Comparison of ENCODE assay signal across 10 mouse cellular contexts in genomic region chr19:36677101-36678081, GRCm38 (mm10). TPM values are rescaled to one million over a fixed set of nuclear protein-coding genes. Genes with fewer than 3 reads are reported as not detected.
DNase-seq lines count a peak whose midpoint lies in the region; ATAC-seq and TF ChIP-seq lines count a peak whose summit lies in the region.
"Had no signal": no experiment of that assay in that cellular context is flagged by ENCODE, and none has a peak within 500 bp of the region (broad histone marks: within the 10 kb centered on the region; RNA-seq: fewer than 3 reads in every experiment).

No protein-coding gene starts in this region.

- TF ChIP-seq CTCF in stomach, postnatal 0 days (IDR thresholded peaks at IDR 0.05; ENCODE audit: low read depth) = no peak

- peak overlapping the region; percentile 20; the same call in 1 of the 2 replicates for H3K27ac ChIP-seq in hindbrain, embryonic 11.5 days (ENCODE audit: low read depth, low read length)
- peak overlapping the region; percentile 14; the same call in 1 of the 2 replicates for H3K27ac ChIP-seq in stomach, postnatal 0 days (replicated peaks)
- H3K27ac ChIP-seq in kidney, embryonic 14.5 days (ENCODE audit: low read depth, low read length) = no peak overlapping the region

- H3K27me3 ChIP-seq in hindbrain, embryonic 11.5 days (ENCODE audit: control insufficient read depth, insufficient read depth, low read length) = no peaks in the 10 kb centered on the region
- H3K27me3 ChIP-seq in stomach, postnatal 0 days (ENCODE audit: control insufficient read depth, insufficient read depth, low read length) = no peaks in the 10 kb centered on the region
- no peaks in the 10 kb centered on the region for H3K27me3 ChIP-seq in kidney, embryonic 14.5 days (ENCODE audit: control insufficient read depth, insufficient read depth, low read length)
- H3K27me3 ChIP-seq: CH12.LX; limb, embryonic 13.5 days had no signal

- no peaks in the 10 kb centered on the region for H3K36me3 ChIP-seq in hindbrain, embryonic 11.5 days (ENCODE audit: control insufficient read depth, insufficient read depth, low read length)
- H3K36me3 ChIP-seq in stomach, postnatal 0 days (ENCODE audit: control insufficient read depth, insufficient read depth, low read length) = no peaks in the 10 kb centered on the region
- no peaks in the 10 kb centered on the region for H3K36me3 ChIP-seq in kidney, embryonic 14.5 days (ENCODE audit: control insufficient read depth, insufficient read depth, low read length)
- H3K36me3 ChIP-seq: limb, embryonic 13.5 days had no signal

- H3K4me2 ChIP-seq in hindbrain, embryonic 11.5 days (replicated peaks; ENCODE audit: low read depth, low read length) = no peak overlapping the region
- H3K4me2 ChIP-seq in stomach, postnatal 0 days (replicated peaks; ENCODE audit: low read depth) = no peak overlapping the region
- no peak overlapping the region for H3K4me2 ChIP-seq in kidney, embryonic 14.5 days (replicated peaks; ENCODE audit: low read depth, low read length)
- H3K4me2 ChIP-seq: limb, embryonic 13.5 days had no signal

- no peak overlapping the region for H3K4me3 ChIP-seq in hindbrain, embryonic 11.5 days (ENCODE audit: low read depth, low read length)
- H3K4me3 ChIP-seq in stomach, postnatal 0 days (ENCODE audit: low read depth, low read length) = no peak overlapping the region
- no peak overlapping the region for H3K4me3 ChIP-seq in kidney, embryonic 14.5 days (ENCODE audit: low read length)
- H3K4me3 ChIP-seq: limb, embryonic 13.5 days had no signal

- no peak for DNase-seq in frontal cortex, postnatal 25 days (ENCODE audit: low spot score in 2 of 2)
- DNase-seq in right cerebral cortex, postnatal 10 days (ENCODE audit: low spot score in 2 of 2) = peak; percentile 51 to 71
- no peak for DNase-seq in right cerebral cortex, postnatal 36 days (ENCODE audit: low spot score in 2 of 2)
- no peak for DNase-seq in hindbrain, embryonic 11.5 days (ENCODE audit: low spot score)
- DNase-seq in stomach, postnatal 0 days (ENCODE audit: low spot score) = no peak
- no peak for DNase-seq in kidney, postnatal 4 days

- TF ChIP-seq EP300 in stomach, postnatal 0 days (optimal IDR thresholded peaks at IDR 0.05) = no peak

- peak; percentile 29 for ATAC-seq in frontal cortex, adult (ENCODE audit: low TSS enrichment)
- peak; percentile 29; the same call in 1 of the 2 replicates for ATAC-seq in hindbrain, embryonic 11.5 days (ENCODE audit: low FRiP score)
- peak; percentile 71 for ATAC-seq in stomach, postnatal 0 days (ENCODE audit: low FRiP score, low TSS enrichment)
- ATAC-seq in kidney, embryonic 14.5 days (ENCODE audit: low FRiP score, low TSS enrichment) = no peak

- peaks cover 4% of the 10 kb centered on the region for H3K4me1 ChIP-seq in hindbrain, embryonic 11.5 days (replicated peaks; ENCODE audit: control insufficient read depth, insufficient read depth, low read length)
- H3K4me1 ChIP-seq in stomach, postnatal 0 days (replicated peaks; ENCODE audit: control insufficient read depth, insufficient read depth) = peaks cover 5% of the 10 kb centered on the region
- H3K4me1 ChIP-seq in kidney, embryonic 14.5 days (ENCODE audit: control insufficient read depth, insufficient read depth, low read length) = peaks cover 19% of the 10 kb centered on the region

- WGBS in hindbrain, embryonic 11.5 days = 74% methylated on average over 18 of the region's 18 CpGs
- WGBS in stomach, postnatal 0 days = 61% methylated on average over 18 of the region's 18 CpGs
- WGBS in kidney, embryonic 14.5 days = 77% methylated on average over 18 of the region's 18 CpGs

- no peaks in the 10 kb centered on the region for H3K9me3 ChIP-seq in hindbrain, embryonic 11.5 days (ENCODE audit: control insufficient read depth, low read length)
- H3K9me3 ChIP-seq in stomach, postnatal 0 days (ENCODE audit: control insufficient read depth, low read length) = no peaks in the 10 kb centered on the region
- no peaks in the 10 kb centered on the region for H3K9me3 ChIP-seq in kidney, embryonic 14.5 days (ENCODE audit: control insufficient read depth, low read length)
- H3K9me3 ChIP-seq: limb, embryonic 13.5 days had no signal

- no peak overlapping the region for H3K9ac ChIP-seq in hindbrain, embryonic 11.5 days (ENCODE audit: low read depth, low read length)
- no peak overlapping the region for H3K9ac ChIP-seq in stomach, postnatal 0 days (ENCODE audit: low read length)
- no peak overlapping the region for H3K9ac ChIP-seq in kidney, embryonic 14.5 days (ENCODE audit: low read depth, low read length)
- H3K9ac ChIP-seq: limb, embryonic 13.5 days had no signal

RNA-seq across cellular contexts. Expression of gene Ppp1r3c, which starts 59.1 kb away (rescaled TPM):
- 6.4 and 7.7 TPM in 2 replicates for polyA plus RNA-seq in hindbrain, embryonic 11.5 days (2014; fragmentation: Nextera tagmentation; extraction: Ambion mirVana)
- 7.0 and 7.1 TPM in 2 replicates for polyA plus RNA-seq in stomach, postnatal 0 days (2015; fragmentation: Nextera tagmentation; extraction: Ambion mirVana)
- polyA plus RNA-seq in kidney, embryonic 14.5 days (2014; fragmentation: Nextera tagmentation; extraction: Ambion mirVana) = 10.1 and 16.7 TPM in 2 replicates

Comparison
In these comparisons a context has a peak if more than half of its experiments do, and no peak if none do; other contexts are left out.
1. DNase-seq: peak in right cerebral cortex, postnatal 10 days (2 of 2); none in frontal cortex, postnatal 25 days (0 of 2), right cerebral cortex, postnatal 36 days (0 of 2), hindbrain, embryonic 11.5 days (single experiment), stomach, postnatal 0 days (single experiment) and kidney, postnatal 4 days (0 of 2).